Mouse (Mus musculus) bone marrow, adult 2 months (tissue): ENCODE measurements around the gene Mast3.

ENCODE experiments used
- CTCF ChIP-seq: fragments of 200-500 bp; IDR thresholded peaks from 2 replicates; pipeline ENCODE4 v1.5.1; 2011; ENCODE audit warnings: low read length, control low read depth; ENCODE audit not compliant: control insufficient read depth, insufficient read depth
- POLR2A ChIP-seq: fragments of 200-500 bp; IDR thresholded peaks from 2 replicates; pipeline ENCODE4 v1.6.1; 2011; ENCODE audit warnings: low read depth, mild to moderate bottlenecking, control low read depth, low read length, borderline replicate concordance; ENCODE audit not compliant: control insufficient read depth

GRCm38 (mm10) chr8:70842484-70842883 lies 37.6 kb upstream of the Mast3 start:
- TF ChIP-seq CTCF = no peak
- no peak; the same call in 1 of the 2 replicates for TF ChIP-seq POLR2A
